11 mouse cellular contexts compared by ENCODE assay signal in the genomic region with DNA sequence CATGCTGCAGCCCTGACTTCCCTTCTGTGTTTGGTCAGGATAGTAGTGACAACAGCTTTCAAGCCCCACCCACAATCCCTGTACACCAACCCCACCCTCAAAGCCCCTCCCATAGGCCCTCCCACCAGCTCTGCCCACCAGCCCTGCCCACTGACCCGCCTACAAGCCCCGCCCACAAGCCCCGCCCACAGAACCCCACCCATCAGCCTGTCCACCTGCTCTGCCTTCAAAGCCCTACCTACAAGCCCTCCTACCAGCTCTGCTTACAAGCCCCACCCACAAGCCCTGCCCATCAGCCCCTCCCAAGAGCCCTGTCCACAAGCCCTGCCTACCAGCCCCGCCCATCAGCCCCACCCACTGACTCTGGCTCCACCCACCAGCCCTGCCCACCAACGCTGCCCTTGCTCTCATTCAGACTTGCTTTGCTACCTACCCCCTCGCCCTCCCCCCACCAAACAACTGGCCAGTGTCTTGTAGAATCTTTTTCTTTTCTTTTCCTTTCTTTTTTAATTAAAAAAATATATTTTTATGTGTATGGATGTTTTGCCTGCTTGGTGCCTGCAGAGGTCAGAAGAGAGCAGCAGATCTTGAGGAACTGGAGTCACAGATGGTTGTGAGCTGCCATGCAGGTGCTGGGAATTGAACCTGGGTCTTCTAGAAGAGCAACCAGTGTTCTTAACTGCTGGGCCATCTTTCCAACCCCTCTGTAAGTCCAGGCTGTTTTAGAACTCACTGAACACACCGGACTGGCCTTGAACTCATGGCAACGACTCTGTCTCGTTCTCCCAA. TPM values are rescaled to one million over a fixed set of nuclear protein-coding genes. Genes with fewer than 3 reads are reported as not detected.
DNase-seq lines count a peak whose midpoint lies in the region; ATAC-seq and TF ChIP-seq lines count a peak whose summit lies in the region.
"Had no signal": no experiment of that assay in that cellular context is flagged by ENCODE, and none has a peak within 500 bp of the region (broad histone marks: within the 10 kb centered on the region; RNA-seq: fewer than 3 reads in every experiment).

No protein-coding gene starts in this region.

- H3K9me3 ChIP-seq in lung, embryonic 15.5 days, result no peaks in the 10 kb centered on the region
- no peaks in the 10 kb centered on the region for H3K9me3 ChIP-seq in forebrain, postnatal 0 days (ENCODE audit: low read length)

- no peak for ATAC-seq in lung, embryonic 15.5 days (ENCODE audit: borderline replicate concordance, extremely low read depth, low FRiP score, low TSS enrichment)
- peak; percentile 63 for ATAC-seq in megakaryocyte progenitor cell, adult 5-6 weeks (replicated peaks; ENCODE audit: poor library complexity)
- no peak for ATAC-seq in forebrain, postnatal 0 days

- H3K9ac ChIP-seq in lung, embryonic 15.5 days, result no peak overlapping the region
- no peak overlapping the region for H3K9ac ChIP-seq in forebrain, postnatal 0 days

- H3K27me3 ChIP-seq in lung, embryonic 15.5 days, result no peaks in the 10 kb centered on the region
- no peaks in the 10 kb centered on the region for H3K27me3 ChIP-seq in forebrain, postnatal 0 days (ENCODE audit: insufficient read depth, low read length)

- WGBS in lung, embryonic 15.5 days, result 56% methylated on average over 9 of the region's 9 CpGs
- 70% methylated on average over 9 of the region's 9 CpGs for WGBS in forebrain, postnatal 0 days

- H3K4me2 ChIP-seq in lung, embryonic 15.5 days, result no peak overlapping the region
- no peak overlapping the region for H3K4me2 ChIP-seq in forebrain, postnatal 0 days (ENCODE audit: low read depth)

- no peak for DNase-seq in lung, postnatal 36 days
- DNase-seq in MEL-GATA-1-ER (ENCODE audit: extremely low read depth, low read depth), result peak; percentile 41
- peak; percentile 10 for DNase-seq in induced T-regulatory cell, adult 2 months (ENCODE audit: low read depth)
- no peak for DNase-seq in urinary bladder, postnatal 36 days (ENCODE audit: low spot score in 2 of 2)
- no peak for DNase-seq in forebrain, postnatal 0 days
- DNase-seq in urinary bladder, postnatal 4 days (ENCODE audit: low spot score in 2 of 2), result no peak
- DNase-seq: right cerebral cortex, postnatal 4 days had no signal

- no peak overlapping the region for H3K4me3 ChIP-seq in lung, embryonic 15.5 days
- H3K4me3 ChIP-seq in forebrain, postnatal 0 days (ENCODE audit: low read depth, low read length), result no peak overlapping the region
- H3K4me3 ChIP-seq: left cerebral cortex, adult 2 months; myocyte had no signal

- 0 out of 2 replicates have a peak overlapping the region, but pooled peaks have one; percentile 51 for H3K27ac ChIP-seq in lung, embryonic 15.5 days
- no peak overlapping the region for H3K27ac ChIP-seq in forebrain, postnatal 0 days (ENCODE audit: low read depth, low read length)
- H3K27ac ChIP-seq: left cerebral cortex, adult 2 months had no signal

- H3K36me3 ChIP-seq in lung, embryonic 15.5 days, result no peaks in the 10 kb centered on the region
- H3K36me3 ChIP-seq in forebrain, postnatal 0 days (ENCODE audit: insufficient read depth), result no peaks in the 10 kb centered on the region

- H3K4me1 ChIP-seq in lung, embryonic 15.5 days, result peaks cover 54% of the 10 kb centered on the region
- 0 out of 2 replicates have a peak, but pooled peaks cover 7% of the 10 kb centered on the region for H3K4me1 ChIP-seq in forebrain, postnatal 0 days (ENCODE audit: insufficient read depth)

- no peak for TF ChIP-seq CTCF in forebrain, postnatal 0 days (IDR thresholded peaks at IDR 0.05; ENCODE audit: low read depth)

RNA-seq across cellular contexts. Expression of gene Hhat, which starts 24.1 kb away (rescaled TPM):
- polyA plus RNA-seq in lung, embryonic 15.5 days (2015; fragmentation: Nextera tagmentation; extraction: Ambion mirVana), result 10.7 TPM in 2 replicates
- total RNA-seq in megakaryocyte progenitor cell, adult 5-6 weeks (2015), result 1.5 and 2.0 TPM in 2 replicates
- total RNA-seq in megakaryocyte progenitor cell, adult 5-6 weeks (2017), result 1.7 and 2.6 TPM in 2 replicates
- 2.6 and 2.8 TPM in 2 replicates for total RNA-seq in forebrain, postnatal 0 days (2014; rRNA removed)
- 1.8 TPM in 2 replicates for polyA plus RNA-seq in forebrain, postnatal 0 days (2015; fragmentation: Nextera tagmentation; extraction: Ambion mirVana)

Comparison
In these comparisons a context has a peak if more than half of its experiments do, and no peak if none do; other contexts are left out.
1. DNase-seq: peak in MEL-GATA-1-ER (single experiment) and induced T-regulatory cell, adult 2 months (single experiment); none in lung, postnatal 36 days (single experiment), urinary bladder, postnatal 36 days (0 of 2), forebrain, postnatal 0 days (single experiment) and urinary bladder, postnatal 4 days (0 of 2).